Mouse (Mus musculus) lung, embryonic 14.5 days (tissue): Measurements from ENCODE around the gene 1110032A03Rik. TPM values are rescaled to one million over a fixed set of nuclear protein-coding genes. Genes with fewer than 3 reads are reported as not detected.
A peak's percentile ranks its signal among the peaks of the same experiment; 100 is the strongest.

ENCODE experiments used
- ATAC-seq: fragments of 200-750 bp; cut with Nextera tagmentation; 2 replicates; pipeline ENCODE4 v1.8.0; 2017; ENCODE audit warnings: mild to moderate bottlenecking, moderate TSS enrichment, moderate library complexity; ENCODE audit not compliant: insufficient read depth
- DNase-seq: peaks from one replicate; pipeline ENCODE4 v3.0.0-alpha.2; 2015
- H3K27ac ChIP-seq: fragments of 300-500 bp; sonication (generic); 2 replicates; pipeline ENCODE4 v1.5.1; 2014; ENCODE audit warnings: low read depth, mild to moderate bottlenecking, moderate library complexity
- H3K27me3 ChIP-seq: fragments of 300-500 bp; sonication (generic); 2 replicates; pipeline ENCODE4 v1.6.1; 2014; ENCODE audit warnings: low read length, control low read depth; ENCODE audit not compliant: insufficient read depth
- H3K36me3 ChIP-seq: fragments of 300-500 bp; sonication (generic); 2 replicates; pipeline ENCODE4 v1.6.1; 2014; ENCODE audit warnings: control low read depth; ENCODE audit not compliant: insufficient read depth
- H3K4me1 ChIP-seq: fragments of 300-500 bp; sonication (generic); 2 replicates; pipeline ENCODE4 v1.6.1; 2014; ENCODE audit warnings: antibody characterized with exemption, control low read depth; ENCODE audit not compliant: insufficient read depth
- H3K4me2 ChIP-seq: fragments of 300-500 bp; sonication (generic); 2 replicates; pipeline ENCODE4 v1.6.1; 2014; ENCODE audit warnings: mild to moderate bottlenecking
- H3K4me3 ChIP-seq: fragments of 300-500 bp; sonication (generic); 2 replicates; pipeline ENCODE4 v1.5.1; 2014; ENCODE audit warnings: low read depth, low read length
- H3K9ac ChIP-seq: fragments of 300-500 bp; sonication (generic); 2 replicates; pipeline ENCODE4 v1.6.1; 2014
- H3K9me3 ChIP-seq: fragments of 300-500 bp; sonication (generic); 2 replicates; pipeline ENCODE4 v1.6.1; 2016; ENCODE audit warnings: low read depth, low read length, control low read depth
- CTCF ChIP-seq: IDR thresholded peaks from 2 replicates; pipeline ENCODE4 v1.5.1; 2016; ENCODE audit warnings: antibody characterized with exemption, low read depth
- WGBS: fragments of 180-500 bp; shearing (Covaris S2); extraction: QIAGEN DNeasy Blood & Tissue Kit; methylation state at CpG from one replicate; pipeline ENCODE4 v1.1.7; 2014; 5-methylcytosine and 5-hydroxymethylcytosine counted together
- polyA plus RNA-seq: library from polyadenylated mRNA; unstranded; fragments of >200 nt; fragmentation: Nextera tagmentation; extraction: Ambion mirVana; gene quantifications from 2 replicates; pipeline ENCODE4 v1.2.1, GENCODE M21; 2014

1110032A03Rik gene
- polyA plus RNA-seq, 1 experiment from 2014 or later, result 30.3 TPM

DNA sequence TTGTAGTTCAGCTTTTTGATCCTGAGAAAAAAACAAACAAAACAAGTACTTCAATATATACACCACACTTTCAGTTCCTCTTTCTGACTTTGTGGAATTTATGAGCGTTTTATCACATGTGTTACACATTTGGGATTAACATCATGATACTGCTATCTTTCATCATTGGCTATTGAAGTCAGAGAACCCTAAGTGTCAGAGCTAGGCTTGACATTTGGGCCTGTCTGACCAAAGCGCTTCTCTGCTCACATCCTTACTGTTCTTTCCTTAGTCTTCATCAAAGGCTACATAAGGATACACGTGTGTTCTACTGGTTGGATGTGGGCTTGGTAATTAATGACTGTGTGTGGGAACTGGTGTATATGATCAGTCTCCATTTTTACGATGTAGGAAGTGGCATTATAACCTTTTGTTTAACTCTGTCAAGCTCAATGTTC, 1.3 kb downstream of the 1110032A03Rik start:
- no peak overlapping the region for H3K27ac ChIP-seq
- ATAC-seq (no peak), DNase-seq (no peak)
- no peaks in the 10 kb centered on the region for H3K27me3 ChIP-seq
- no peaks in the 10 kb centered on the region for H3K4me1 ChIP-seq
- 0 out of 2 replicates have a peak overlapping the region, but pooled peaks have one; percentile 21 for H3K9ac ChIP-seq
- no peak for TF ChIP-seq CTCF
- WGBS, result 58% methylated on average over 4 of the region's 4 CpGs
- no peaks in the 10 kb centered on the region for H3K9me3 ChIP-seq
- H3K4me3 ChIP-seq, result 0 out of 2 replicates have a peak overlapping the region, but pooled peaks have one; percentile 90
- peak overlapping the region; percentile 87 for H3K4me2 ChIP-seq
- H3K36me3 ChIP-seq, result peaks cover 26% of the 10 kb centered on the region; the same call in 1 of the 2 replicates

DNA sequence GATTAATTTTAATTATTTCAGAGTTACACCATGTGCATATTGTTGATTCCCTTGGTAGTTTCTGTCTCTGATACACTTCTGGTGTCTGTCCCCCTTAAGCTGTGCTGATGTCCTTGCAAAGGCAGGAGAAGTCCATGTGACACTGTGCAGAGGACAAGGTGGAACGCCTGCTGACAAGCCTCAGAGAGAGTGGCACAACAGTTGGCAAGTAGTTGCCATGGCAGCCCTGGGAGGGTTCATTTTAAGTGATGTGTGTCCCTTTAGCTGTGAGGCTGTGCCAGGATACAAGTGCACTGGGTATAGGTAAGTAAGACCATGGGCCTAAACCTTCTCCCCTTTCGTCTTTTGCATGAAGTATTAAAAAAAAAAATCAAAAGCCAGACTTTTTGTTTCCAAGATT, 5.3 kb downstream of the 1110032A03Rik start:
- Histone ChIP-seq H3K4me1 (no peaks in the 10 kb centered on the region), H3K27me3 (no peaks in the 10 kb centered on the region), H3K27ac (no peak overlapping the region), H3K9me3 (no peaks in the 10 kb centered on the region), H3K4me3 (no peak overlapping the region), H3K4me2 (no peak overlapping the region), H3K9ac (no peak overlapping the region), H3K36me3 (peaks cover 18% of the 10 kb centered on the region; the same call in 1 of the 2 replicates)
- DNase-seq, result no peak
- TF ChIP-seq CTCF, result no peak
- WGBS, result 90% methylated on average over 2 of the region's 2 CpGs
- ATAC-seq, result no peak

DNA sequence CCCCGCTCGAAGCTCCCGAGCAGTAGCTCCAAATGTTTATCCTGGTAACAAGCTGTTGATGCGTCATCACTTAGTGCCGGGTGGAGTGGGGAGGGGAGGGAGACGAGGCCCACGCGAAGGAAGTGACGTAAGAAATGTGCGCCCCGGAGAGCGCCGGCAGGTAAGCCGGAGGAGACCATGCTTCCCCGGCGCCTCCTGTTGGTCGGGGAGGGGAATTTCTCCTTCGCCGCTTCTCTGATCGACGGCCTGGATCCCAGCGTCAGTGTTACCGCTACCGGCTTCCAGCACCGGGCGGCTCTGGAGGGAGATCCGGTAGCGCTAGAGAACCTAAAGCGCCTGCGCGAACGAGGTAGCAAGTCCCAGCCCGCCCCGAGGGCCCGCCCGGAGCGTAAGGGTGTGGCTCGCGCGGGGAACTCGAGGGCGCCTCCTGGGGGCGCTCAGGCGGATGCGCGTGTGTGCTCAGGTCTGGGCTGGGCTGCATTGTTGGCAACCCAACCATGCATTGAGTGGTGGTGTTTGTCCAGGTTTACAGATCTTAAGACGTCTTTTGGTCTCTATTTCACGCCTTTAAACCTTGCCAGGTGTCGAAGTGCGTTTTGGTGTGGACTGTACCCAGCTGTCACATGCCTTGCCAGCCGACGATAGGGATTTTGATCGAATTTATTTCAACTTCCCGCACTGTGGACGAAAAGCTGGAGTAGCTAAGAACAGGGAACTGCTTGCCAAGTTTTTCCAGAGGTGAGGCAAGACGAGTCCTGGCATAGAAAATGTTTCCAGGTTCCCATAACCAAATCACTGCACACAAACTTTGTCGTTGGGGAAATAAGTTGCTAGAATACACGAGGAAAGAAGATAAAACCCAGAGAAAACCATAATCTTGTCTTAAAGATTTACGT, 7.0 kb downstream of the 1110032A03Rik start, which contains the start of gene Fdxacb1:
Gene Fdxacb1, plus strand, starts transcription at position 130 of the 896 bp plus-strand sequence.
- ATAC-seq, result peak; percentile 98
- 2% methylated on average over 59 of the region's 59 CpGs for WGBS
- no peaks in the 10 kb centered on the region for H3K4me1 ChIP-seq
- H3K36me3 ChIP-seq, result peaks cover 18% of the 10 kb centered on the region; the same call in 1 of the 2 replicates
- peak within 1 kb of the TSS; percentile 92 for H3K27ac ChIP-seq
- peak within 1 kb of the TSS; percentile 59 for H3K4me3 ChIP-seq
- no peaks in the 10 kb centered on the region for H3K27me3 ChIP-seq
- TF ChIP-seq CTCF, result peak; percentile 77
- peak within 1 kb of the TSS; percentile 86 for H3K4me2 ChIP-seq
- peak within 1 kb of the TSS; percentile 68 for H3K9ac ChIP-seq
- H3K9me3 ChIP-seq, result no peaks in the 10 kb centered on the region
- peak; percentile 99 for DNase-seq

DNA sequence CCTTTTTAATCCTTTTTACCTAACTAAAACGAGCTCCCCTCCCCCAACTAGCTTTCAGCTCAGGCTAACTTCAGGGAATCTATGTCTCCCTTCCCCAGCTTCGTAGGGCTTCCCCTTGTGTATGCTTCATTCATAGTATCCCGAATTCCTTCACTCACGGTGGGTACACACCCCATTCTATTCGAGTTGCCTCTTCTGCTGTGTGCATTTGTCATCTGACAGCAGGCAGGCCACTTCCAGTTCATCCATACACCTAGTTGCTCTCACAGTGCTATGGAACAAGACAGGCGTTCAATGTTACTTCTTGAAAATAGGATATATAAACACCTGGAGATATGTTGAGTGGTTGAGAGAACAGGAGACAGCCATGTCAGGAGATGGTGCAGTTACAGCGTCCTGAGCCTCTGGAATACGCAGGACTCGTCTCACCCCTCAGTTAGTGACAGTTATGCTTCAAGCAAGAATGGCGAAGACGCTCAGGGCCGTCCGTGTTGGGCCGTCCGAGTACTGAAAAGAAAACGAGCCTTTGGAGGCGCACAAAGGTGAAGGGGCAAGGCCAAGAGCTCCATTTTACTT, 7.7 kb downstream of the 1110032A03Rik start:
- Histone ChIP-seq H3K36me3 (peaks cover 18% of the 10 kb centered on the region; the same call in 1 of the 2 replicates), H3K27me3 (no peaks in the 10 kb centered on the region), H3K9me3 (no peaks in the 10 kb centered on the region), H3K9ac (peak overlapping the region; percentile 68), H3K4me3 (peak overlapping the region; percentile 59), H3K4me1 (no peaks in the 10 kb centered on the region), H3K27ac (peak overlapping the region; percentile 92), H3K4me2 (peak overlapping the region; percentile 86)
- TF ChIP-seq CTCF, result no peak
- WGBS, result 5% methylated on average over 17 of the region's 17 CpGs
- no peak for DNase-seq
- ATAC-seq, result no peak

DNA sequence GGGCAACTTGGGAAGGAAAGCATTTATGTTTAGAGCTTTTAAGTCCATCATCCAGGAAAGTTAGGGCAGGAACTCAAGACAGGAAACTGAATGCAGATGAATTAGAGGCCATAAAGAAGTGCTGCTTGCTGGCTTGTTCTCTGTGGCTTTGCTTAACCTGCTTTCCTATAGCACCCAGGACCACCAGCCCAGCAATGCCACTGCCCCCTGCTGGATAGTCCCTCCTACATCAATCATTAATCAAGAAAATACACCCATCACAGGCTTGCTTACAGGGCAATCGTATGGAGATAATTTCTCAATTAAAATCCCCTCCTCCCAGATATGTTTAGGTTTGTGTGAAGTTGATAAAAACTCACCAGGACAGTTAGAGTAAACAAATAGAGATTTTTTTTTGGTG, 12.0 kb downstream of the 1110032A03Rik start:
- ATAC-seq (no peak), DNase-seq (peak; percentile 58)
- Histone ChIP-seq H3K27ac (no peak overlapping the region), H3K4me3 (no peak overlapping the region), H3K27me3 (no peaks in the 10 kb centered on the region), H3K36me3 (no peaks in the 10 kb centered on the region), H3K4me2 (no peak overlapping the region), H3K9me3 (no peaks in the 10 kb centered on the region), H3K4me1 (no peaks in the 10 kb centered on the region), H3K9ac (no peak overlapping the region)
- TF ChIP-seq CTCF, result peak; percentile 66
- WGBS, result 41% methylated on average over 1 of the region's 1 CpGs

DNA sequence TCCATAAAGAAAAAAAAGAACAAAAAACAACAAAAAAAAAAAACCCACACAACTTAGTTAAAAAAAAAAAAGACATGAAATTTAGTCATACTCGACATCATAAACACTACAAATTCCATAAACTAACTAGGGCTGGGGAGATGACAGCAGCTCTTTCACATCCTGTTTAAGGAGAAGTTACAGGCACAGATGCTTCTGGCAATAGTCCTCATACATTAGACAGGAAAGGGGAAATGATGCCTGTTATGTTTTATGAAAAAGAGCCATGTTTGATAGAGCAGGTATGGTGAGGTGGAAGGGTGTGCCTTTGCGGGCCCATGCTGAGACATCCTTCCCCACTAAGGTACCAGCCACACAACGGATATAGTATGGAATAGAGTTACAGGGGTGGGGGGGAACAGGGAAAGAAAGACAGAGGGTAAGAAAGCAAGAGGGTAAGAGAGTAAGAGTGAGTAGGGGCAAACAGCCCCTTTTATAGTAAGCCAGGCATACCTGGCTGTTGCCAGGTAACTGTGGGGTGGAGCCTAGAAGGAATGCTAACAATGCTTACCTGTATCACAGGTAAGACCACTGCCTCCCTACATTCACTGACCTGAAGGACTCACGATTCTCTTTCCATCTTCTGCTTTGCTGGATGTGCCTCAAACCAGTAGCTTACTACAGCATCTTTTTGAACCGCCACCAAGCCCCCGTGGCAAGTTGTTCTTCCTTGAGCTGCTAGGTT, 13.6 kb downstream of the 1110032A03Rik start:
- no peak for TF ChIP-seq CTCF
- H3K4me1 ChIP-seq, result no peaks in the 10 kb centered on the region
- H3K9ac ChIP-seq, result no peak overlapping the region
- ATAC-seq, result peak; percentile 58
- no peak overlapping the region for H3K4me3 ChIP-seq
- no peaks in the 10 kb centered on the region for H3K36me3 ChIP-seq
- H3K9me3 ChIP-seq, result no peaks in the 10 kb centered on the region
- H3K27ac ChIP-seq, result no peak overlapping the region
- no peak overlapping the region for H3K4me2 ChIP-seq
- WGBS, result 42% methylated on average over 6 of the region's 6 CpGs
- no peak for DNase-seq
- no peaks in the 10 kb centered on the region for H3K27me3 ChIP-seq
